Mouse (Mus musculus) heart, postnatal 0 days (tissue): ENCODE measurements around the gene Sez6l.

Source experiments
- CTCF ChIP-seq: IDR thresholded peaks from 2 replicates; pipeline ENCODE4 v1.5.1; 2016; ENCODE audit warnings: antibody characterized with exemption, control low read depth, low read depth
- EP300 ChIP-seq: IDR thresholded peaks from 2 replicates; pipeline ENCODE4 v1.6.1; 2016; ENCODE audit warnings: antibody characterized with exemption, low read depth

GRCm38 (mm10) chr5:112525271-112525670, 51.7 kb downstream of the Sez6l start:
- TF ChIP-seq CTCF = no peak
- TF ChIP-seq EP300 = no peak
